Mouse (Mus musculus) C3H10T1/2 (cell line): ENCODE data around the gene Gm3500. TPM values are rescaled to one million over a fixed set of nuclear protein-coding genes. Genes with fewer than 3 reads are reported as not detected.

ENCODE experiments used
- polyA plus RNA-seq, 2 experiments: library from polyadenylated mRNA; unstranded; fragments of >200 nt; fragmentation: generic; extraction: Trizol; gene quantifications; one replicate each; pipeline ENCODE4 v1.2.1; 2012; ENCODE audit warnings: missing spikeins in 2 of 2

Gm3500 gene
- not detected for polyA plus RNA-seq

DNA sequence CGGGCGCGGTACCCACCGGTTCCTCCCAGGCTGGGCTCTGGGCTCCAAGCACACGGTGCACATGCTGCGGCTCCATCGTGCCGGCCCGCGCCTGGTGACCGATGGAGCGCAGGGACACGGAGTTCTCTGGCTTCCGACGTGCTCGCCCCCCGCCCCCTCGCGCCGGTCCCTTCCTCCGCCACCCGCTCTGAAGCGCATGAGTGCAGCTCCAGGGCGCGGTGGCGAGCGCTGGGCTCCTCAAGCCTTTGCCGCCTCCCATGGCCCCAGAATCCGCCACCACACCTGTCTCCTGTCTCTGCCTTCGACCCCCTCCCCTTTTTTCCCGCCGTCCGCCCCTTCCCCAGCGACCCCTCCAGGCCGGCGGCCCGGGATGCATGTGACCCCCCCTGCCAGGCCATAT, at the start of gene Gm3500:
Gene Gm3500, minus strand, starts transcription at position 101 of the 400 bp plus-strand sequence.

DNA sequence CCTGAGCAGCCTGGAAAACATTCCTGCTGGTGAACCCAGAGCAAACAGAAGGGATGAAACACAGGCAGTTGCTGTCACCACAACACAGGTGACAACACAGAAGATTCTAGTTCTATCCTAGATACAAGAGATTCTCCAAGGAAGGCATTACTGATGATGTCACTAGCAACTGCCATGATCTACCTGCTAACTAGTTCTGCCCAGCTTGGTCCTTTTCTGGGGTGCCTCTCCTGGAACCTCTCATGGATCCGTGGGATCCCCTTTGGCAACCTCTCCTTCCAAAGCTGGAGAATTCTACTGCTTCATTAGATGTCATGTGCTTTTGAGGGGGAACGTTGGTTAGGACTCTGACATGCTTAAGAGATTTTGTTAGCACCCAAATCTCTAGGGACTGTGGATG, 54.0 kb downstream of the Gm3500 start, which contains the start of gene Gm3542:
Gene Gm3542, minus strand, starts transcription at position 101 of the 400 bp plus-strand sequence.

Other genes starting within 250 kb of the Gm3500 start
- not detected for gene Gm3317, start 224.5 kb downstream of the Gm3500 start, polyA plus RNA-seq
- not detected for gene Gm8271, start 203.3 kb downstream of the Gm3500 start, polyA plus RNA-seq
- gene Gm3526, start 128.5 kb downstream of the Gm3500 start, polyA plus RNA-seq: not detected
- not detected for gene Gm3542, start 54.1 kb downstream of the Gm3500 start, polyA plus RNA-seq
- gene Gm3194, start 66.4 kb upstream of the Gm3500 start, polyA plus RNA-seq: not detected
- not detected for gene Gm8246, start 88.8 kb upstream of the Gm3500 start, polyA plus RNA-seq
- not detected for gene Gm3187, start 95.2 kb upstream of the Gm3500 start, polyA plus RNA-seq
- not detected for gene Gm3488, start 112.6 kb upstream of the Gm3500 start, polyA plus RNA-seq
- not detected for gene Gm3532, start 149.4 kb upstream of the Gm3500 start, polyA plus RNA-seq
- gene Gm8265, start 244.0 kb upstream of the Gm3500 start, polyA plus RNA-seq: not detected